Mouse (Mus musculus) lung, embryonic 14.5 days (tissue): ENCODE data around the gene Prickle4. TPM values are rescaled to one million over a fixed set of nuclear protein-coding genes. Genes with fewer than 3 reads are reported as not detected.

Source experiments
- ATAC-seq: fragments of 200-750 bp; cut with Nextera tagmentation; 2 replicates; pipeline ENCODE4 v1.8.0; 2017; ENCODE audit warnings: mild to moderate bottlenecking, moderate TSS enrichment, moderate library complexity; ENCODE audit not compliant: insufficient read depth
- DNase-seq: peaks from one replicate; pipeline ENCODE4 v3.0.0-alpha.2; 2015
- H3K27ac ChIP-seq: fragments of 300-500 bp; sonication (generic); 2 replicates; pipeline ENCODE4 v1.5.1; 2014; ENCODE audit warnings: low read depth, mild to moderate bottlenecking, moderate library complexity
- H3K27me3 ChIP-seq: fragments of 300-500 bp; sonication (generic); 2 replicates; pipeline ENCODE4 v1.6.1; 2014; ENCODE audit warnings: low read length, control low read depth; ENCODE audit not compliant: insufficient read depth
- H3K36me3 ChIP-seq: fragments of 300-500 bp; sonication (generic); 2 replicates; pipeline ENCODE4 v1.6.1; 2014; ENCODE audit warnings: control low read depth; ENCODE audit not compliant: insufficient read depth
- H3K4me1 ChIP-seq: fragments of 300-500 bp; sonication (generic); 2 replicates; pipeline ENCODE4 v1.6.1; 2014; ENCODE audit warnings: antibody characterized with exemption, control low read depth; ENCODE audit not compliant: insufficient read depth
- H3K4me2 ChIP-seq: fragments of 300-500 bp; sonication (generic); 2 replicates; pipeline ENCODE4 v1.6.1; 2014; ENCODE audit warnings: mild to moderate bottlenecking
- H3K4me3 ChIP-seq: fragments of 300-500 bp; sonication (generic); 2 replicates; pipeline ENCODE4 v1.5.1; 2014; ENCODE audit warnings: low read depth, low read length
- H3K9ac ChIP-seq: fragments of 300-500 bp; sonication (generic); 2 replicates; pipeline ENCODE4 v1.6.1; 2014
- H3K9me3 ChIP-seq: fragments of 300-500 bp; sonication (generic); 2 replicates; pipeline ENCODE4 v1.6.1; 2016; ENCODE audit warnings: low read depth, low read length, control low read depth
- CTCF ChIP-seq: IDR thresholded peaks from 2 replicates; pipeline ENCODE4 v1.5.1; 2016; ENCODE audit warnings: antibody characterized with exemption, low read depth
- WGBS: fragments of 180-500 bp; shearing (Covaris S2); extraction: QIAGEN DNeasy Blood & Tissue Kit; methylation state at CpG from one replicate; pipeline ENCODE4 v1.1.7; 2014; 5-methylcytosine and 5-hydroxymethylcytosine counted together
- polyA plus RNA-seq: library from polyadenylated mRNA; unstranded; fragments of >200 nt; fragmentation: Nextera tagmentation; extraction: Ambion mirVana; gene quantifications from 2 replicates; pipeline ENCODE4 v1.2.1, GENCODE M21; 2014

Prickle4 gene
- polyA plus RNA-seq, 1 experiment from 2014 or later: not detected

DNA sequence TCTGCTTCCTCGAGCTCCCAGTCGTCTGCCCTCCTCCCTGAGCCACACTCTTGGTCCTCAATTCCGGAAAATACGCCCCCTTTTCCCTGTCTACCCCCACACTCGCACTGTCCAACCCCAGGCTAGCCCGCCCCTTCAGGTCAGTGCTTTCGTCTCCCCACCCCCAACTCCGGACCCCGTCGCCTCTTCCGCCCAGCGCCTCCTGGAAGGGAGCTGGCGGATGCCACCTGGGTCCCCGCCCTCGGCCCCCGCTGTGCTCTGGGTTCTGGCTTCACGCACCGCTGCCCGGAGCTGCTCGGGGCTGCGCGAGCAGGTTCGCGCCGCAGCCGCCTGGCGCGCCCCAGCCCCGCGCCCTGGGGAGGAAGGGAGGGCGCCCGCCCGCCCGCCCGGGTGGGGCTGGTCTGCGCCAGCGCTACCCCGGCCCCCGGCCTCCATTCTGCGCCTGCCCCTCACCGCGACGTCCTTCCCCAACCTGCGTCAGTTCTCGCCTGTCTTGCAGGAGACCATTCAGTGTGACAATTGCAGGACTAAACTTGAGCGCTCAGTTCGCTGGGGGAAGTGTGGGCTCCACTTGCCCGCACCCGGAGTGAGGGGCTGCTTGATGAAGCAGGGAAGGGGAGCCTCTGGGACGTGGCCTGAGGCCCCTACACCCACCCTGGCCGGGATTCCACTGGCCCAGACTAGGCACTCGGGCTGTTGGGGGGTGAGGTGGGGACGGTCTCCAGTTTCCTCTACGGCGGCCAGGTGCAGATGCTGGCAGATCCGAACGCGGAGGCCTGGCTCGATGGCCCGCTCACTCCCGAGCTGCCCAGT, 43.7 kb upstream of the Prickle4 start:
- ATAC-seq: peak; percentile 43
- H3K27ac ChIP-seq: peak overlapping the region; percentile 54; the same call in 1 of the 2 replicates
- no peaks in the 10 kb centered on the region for H3K36me3 ChIP-seq
- TF ChIP-seq CTCF: no peak
- under 1% methylated on average over 52 of the region's 61 CpGs for WGBS
- H3K4me3 ChIP-seq: peak overlapping the region; percentile 73
- H3K9ac ChIP-seq: peak overlapping the region; percentile 72
- no peaks in the 10 kb centered on the region for H3K9me3 ChIP-seq
- peak overlapping the region; percentile 99 for H3K4me2 ChIP-seq
- H3K4me1 ChIP-seq: peaks cover 4% of the 10 kb centered on the region; the same call in 1 of the 2 replicates
- peaks cover 17% of the 10 kb centered on the region; the same call in 1 of the 2 replicates for H3K27me3 ChIP-seq
- peak; percentile 45 for DNase-seq

DNA sequence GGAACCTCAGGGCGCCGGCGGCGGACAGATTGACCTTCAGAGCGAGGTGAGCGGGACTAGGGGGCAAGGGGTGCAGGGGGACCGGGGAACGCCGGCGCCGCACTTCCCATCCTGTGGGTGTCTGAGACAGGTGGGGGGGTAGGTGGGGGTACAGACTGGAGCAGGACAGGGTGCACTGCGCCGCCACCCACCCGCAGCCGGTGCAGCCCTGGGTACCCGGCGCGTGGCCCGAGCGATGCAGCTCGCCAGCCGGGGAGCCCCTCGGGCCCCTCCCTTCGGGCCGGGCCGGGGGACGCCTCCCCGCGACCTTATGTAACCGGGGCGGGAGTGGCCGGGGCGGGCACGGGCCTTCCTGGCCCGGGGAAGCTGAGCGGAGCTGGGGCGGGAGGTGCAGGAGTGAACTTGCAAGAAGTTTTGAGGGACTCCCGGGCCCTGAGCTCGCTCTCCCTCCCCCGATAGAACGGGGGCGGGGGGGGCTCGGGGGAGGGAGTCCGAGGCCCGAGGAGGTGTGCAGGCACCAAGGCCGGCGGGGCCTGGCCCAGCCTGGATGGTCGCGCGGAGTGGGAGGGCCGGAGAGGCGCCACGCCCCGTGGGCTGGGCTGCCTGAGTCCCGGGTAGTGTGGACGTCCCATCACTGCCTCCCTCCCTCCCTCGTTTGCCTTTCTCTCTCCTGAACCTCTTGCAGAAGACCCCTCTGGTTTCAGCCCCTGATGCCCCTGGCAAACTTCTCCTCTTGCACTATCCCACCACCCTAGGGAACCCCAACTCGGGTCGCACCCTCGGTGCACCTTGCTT, 42.9 kb upstream of the Prickle4 start:
- ATAC-seq (peak; percentile 92), DNase-seq (peak; percentile 87)
- Histone ChIP-seq H3K27ac (peak overlapping the region; percentile 67; the same call in 1 of the 2 replicates), H3K9me3 (no peaks in the 10 kb centered on the region), H3K4me2 (peak overlapping the region; percentile 99), H3K4me3 (peak overlapping the region; percentile 73), H3K9ac (peak overlapping the region; percentile 72), H3K36me3 (no peaks in the 10 kb centered on the region), H3K4me1 (peaks cover 4% of the 10 kb centered on the region; the same call in 1 of the 2 replicates), H3K27me3 (peaks cover 17% of the 10 kb centered on the region; the same call in 1 of the 2 replicates)
- WGBS: under 1% methylated on average over 49 of the region's 60 CpGs
- TF ChIP-seq CTCF: no peak

DNA sequence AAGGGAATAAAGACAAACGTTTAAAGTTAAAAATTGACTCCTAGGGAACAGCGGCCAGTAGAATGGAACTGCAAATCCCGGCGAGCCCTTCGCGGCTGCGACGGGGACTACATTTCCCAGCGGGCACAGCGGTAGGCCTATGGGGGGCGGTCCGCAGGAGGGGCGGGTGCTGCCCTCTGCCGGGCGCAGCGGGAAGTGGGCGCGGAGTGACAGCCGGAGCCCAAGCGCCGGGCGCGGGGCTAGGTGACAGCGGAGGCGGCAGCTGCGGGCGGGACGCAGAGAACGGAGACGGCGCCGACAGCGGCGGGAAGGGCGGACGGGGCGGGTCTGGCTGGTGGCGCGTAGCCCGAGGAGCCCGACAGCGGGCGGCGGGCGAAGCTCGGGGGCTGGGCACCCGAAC, 42.3 kb upstream of the Prickle4 start, which contains the start of gene Tfeb:
Gene Tfeb (plus strand): TSS at position 175 of the 400 bp plus-strand sequence.
- under 1% methylated on average over 47 of the region's 47 CpGs for WGBS
- peaks cover 17% of the 10 kb centered on the region; the same call in 1 of the 2 replicates for H3K27me3 ChIP-seq
- H3K36me3 ChIP-seq: no peaks in the 10 kb centered on the region
- peak within 1 kb of the TSS; percentile 72 for H3K9ac ChIP-seq
- peak; percentile 82 for TF ChIP-seq CTCF
- DNase-seq (peak; percentile 98), ATAC-seq (peak; percentile 79)
- H3K27ac ChIP-seq: peak within 1 kb of the TSS; percentile 67; the same call in 1 of the 2 replicates
- no peaks in the 10 kb centered on the region for H3K9me3 ChIP-seq
- peak within 1 kb of the TSS; percentile 73 for H3K4me3 ChIP-seq
- peaks cover 4% of the 10 kb centered on the region; the same call in 1 of the 2 replicates for H3K4me1 ChIP-seq
- peak within 1 kb of the TSS; percentile 99 for H3K4me2 ChIP-seq

DNA sequence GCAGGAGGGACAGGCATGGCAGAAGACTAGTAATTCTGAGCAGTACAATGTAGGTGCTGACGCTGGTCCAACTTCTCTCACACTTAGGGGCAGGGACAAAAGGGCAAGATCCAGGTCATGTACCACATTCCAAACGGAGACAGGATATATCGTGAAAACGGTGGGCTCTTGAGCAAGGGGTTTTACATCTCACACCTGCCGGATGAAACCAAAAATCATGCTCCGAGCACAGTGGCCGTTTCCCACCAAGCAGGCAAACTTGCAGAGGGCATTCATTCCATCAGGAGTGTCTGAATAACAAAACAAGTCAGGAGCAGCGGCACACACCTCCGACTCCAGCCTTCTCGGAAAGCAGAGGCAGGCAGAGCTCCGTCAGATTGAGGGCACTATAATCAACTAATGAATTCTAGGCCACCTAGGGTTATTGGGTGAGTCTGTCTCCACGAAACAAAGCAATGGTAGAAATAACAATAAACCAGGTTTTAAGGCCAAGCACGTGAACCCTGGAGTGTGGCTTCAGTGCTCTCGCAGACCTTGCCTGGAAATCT, 41.1 kb upstream of the Prickle4 start:
- DNase-seq (no peak), ATAC-seq (no peak)
- Histone ChIP-seq H3K4me3 (no peak overlapping the region), H3K27me3 (peaks cover 17% of the 10 kb centered on the region; the same call in 1 of the 2 replicates), H3K27ac (no peak overlapping the region), H3K4me1 (peaks cover 4% of the 10 kb centered on the region; the same call in 1 of the 2 replicates), H3K9me3 (no peaks in the 10 kb centered on the region), H3K36me3 (no peaks in the 10 kb centered on the region), H3K9ac (no peak overlapping the region), H3K4me2 (no peak overlapping the region)
- 68% methylated on average over 14 of the region's 14 CpGs for WGBS
- TF ChIP-seq CTCF: no peak

DNA sequence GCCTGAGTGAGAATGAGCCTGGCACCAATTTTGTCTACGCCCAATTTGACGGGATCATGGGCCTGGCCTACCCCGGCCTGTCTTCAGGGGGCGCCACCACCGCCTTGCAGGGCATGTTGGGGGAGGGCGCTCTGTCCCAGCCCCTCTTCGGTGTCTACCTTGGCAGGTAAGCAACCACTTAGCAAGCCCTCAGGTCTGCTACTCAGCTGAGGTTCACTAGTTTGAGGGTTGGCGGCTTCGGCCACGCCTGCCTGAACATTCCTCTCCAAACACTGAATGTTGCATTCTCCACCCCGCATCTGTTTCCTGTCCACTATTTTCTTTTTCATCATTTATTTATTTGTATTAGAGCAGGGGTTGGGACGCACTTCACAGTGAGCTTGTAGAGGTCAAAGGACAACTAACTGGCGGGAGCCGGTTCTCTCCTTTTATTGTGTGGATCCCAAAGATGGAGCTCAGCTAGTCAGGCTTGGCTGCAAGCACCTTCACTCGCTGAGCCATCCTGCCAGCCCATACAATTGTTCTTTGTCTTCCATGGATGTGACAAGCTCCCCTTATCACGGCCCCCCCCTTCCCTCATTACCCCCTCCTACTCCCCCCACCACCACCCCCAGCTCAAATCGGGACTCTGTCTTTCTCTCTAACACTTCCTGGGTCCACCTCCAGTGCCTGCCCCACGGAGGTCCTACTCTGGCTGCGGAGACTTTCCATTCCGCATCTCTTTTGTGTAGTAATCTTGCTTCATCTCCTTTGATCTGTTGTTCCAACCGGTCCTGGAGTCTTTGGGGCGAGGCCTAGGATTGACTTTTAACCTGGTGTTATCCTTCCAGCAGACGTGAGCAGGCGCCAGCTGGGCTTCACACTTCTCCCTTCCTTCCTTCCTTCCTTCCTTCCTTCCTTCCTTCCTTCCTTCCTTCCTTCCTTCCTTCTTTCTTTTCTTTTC, 36.4 kb upstream of the Prickle4 start:
- Histone ChIP-seq H3K4me1 (no peaks in the 10 kb centered on the region), H3K4me2 (no peak overlapping the region), H3K27ac (no peak overlapping the region), H3K9ac (no peak overlapping the region), H3K4me3 (no peak overlapping the region), H3K9me3 (no peaks in the 10 kb centered on the region), H3K36me3 (no peaks in the 10 kb centered on the region), H3K27me3 (no peaks in the 10 kb centered on the region)
- DNase-seq (peak; percentile 17), ATAC-seq (no peak)
- TF ChIP-seq CTCF: peak; percentile 46
- 46% methylated on average over 24 of the region's 24 CpGs for WGBS

DNA sequence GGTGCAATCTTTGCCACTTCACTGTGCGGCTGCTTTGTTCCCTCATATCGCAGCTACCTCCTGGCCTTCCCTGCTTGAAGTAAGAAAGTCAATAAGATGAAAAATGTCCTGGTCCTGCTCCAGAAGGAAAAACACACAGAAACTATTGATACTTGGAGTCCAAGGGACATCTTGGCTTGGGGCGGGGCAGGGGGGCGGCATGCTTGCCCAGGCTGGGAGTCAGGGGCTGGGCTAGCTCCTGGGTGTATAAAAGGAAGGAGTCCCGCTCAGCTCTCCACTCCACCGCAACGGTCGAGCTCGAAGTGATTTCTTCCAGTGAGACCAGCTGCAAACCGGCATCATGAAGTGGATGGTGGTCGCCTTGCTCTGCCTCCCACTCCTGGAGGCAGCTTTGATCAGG, 32.0 kb upstream of the Prickle4 start, which contains the start of gene Pgc:
Gene Pgc (plus strand): TSS at position 277 of the 400 bp plus-strand sequence.
- no peak for TF ChIP-seq CTCF

More for the DNA sequence above, 32.0 kb upstream of the Prickle4 start, which contains the start of gene Pgc:
- Histone ChIP-seq H3K4me2 (no peak within 1 kb of the TSS), H3K9me3 (no peaks in the 10 kb centered on the region), H3K9ac (no peak within 1 kb of the TSS), H3K36me3 (no peaks in the 10 kb centered on the region), H3K4me1 (no peaks in the 10 kb centered on the region), H3K27me3 (no peaks in the 10 kb centered on the region), H3K4me3 (no peak within 1 kb of the TSS), H3K27ac (no peak within 1 kb of the TSS)
- 60% methylated on average over 11 of the region's 11 CpGs for WGBS
- no peak for DNase-seq
- ATAC-seq: no peak
